Mouse (Mus musculus) G1E (cell line): Measurements from ENCODE around the gene Tor4a.

ENCODE experiments used
- CTCF ChIP-seq: IDR thresholded peaks from 2 replicates; pipeline ENCODE4 v1.5.1; 2012; ENCODE audit warnings: low read depth, low read length, inconsistent platforms, mixed read lengths
- POLR2AphosphoS5 ChIP-seq: IDR thresholded peaks from 2 replicates; pipeline ENCODE4 v1.6.1; 2012; ENCODE audit warnings: low read depth, low read length, inconsistent platforms; ENCODE audit not compliant: insufficient replicate concordance

- TF ChIP-seq POLR2AphosphoS5 = no peak
- TF ChIP-seq CTCF = peak; percentile 67
Measured at GRCm38 (mm10) chr2:25228431-25228889, 31.8 kb upstream of the Tor4a start.
